Mouse (Mus musculus) right cerebral cortex, postnatal 36 days (tissue): ENCODE measurements around the gene Olfr855.
A peak's percentile ranks its signal among the peaks of the same experiment; 100 is the strongest.

Experiments used
- DNase-seq, 2 experiments: peaks; one replicate each; pipeline ENCODE4 v3.0.0; 2022; ENCODE audit warnings: low spot score in 2 of 2, mixed read lengths in 1 of 2

The Olfr855 gene

GRCm38 (mm10) chr9:19582317-19582716, at the start of gene Olfr855:
Gene Olfr855, plus strand, starts transcription at chr9:19582617.
- DNase-seq: no peak

GRCm38 (mm10) chr9:19540976-19541375, 41.4 kb upstream of the Olfr855 start, which contains the start of gene Olfr853:
Gene Olfr853, minus strand, starts transcription at chr9:19541076.
- DNase-seq: no peak

GRCm38 (mm10) chr9:19567282-19567681, 15.1 kb upstream of the Olfr855 start, which contains the start of gene Olfr854:
Gene Olfr854, minus strand, starts transcription at chr9:19567382.
- no peak for DNase-seq

- DNase-seq: no peak
Observed at GRCm38 (mm10) chr9:19621297-19621696, 38.9 kb downstream of the Olfr855 start.

- DNase-seq: peak; percentile 89 to 98
Observed at GRCm38 (mm10) chr9:19621843-19622822, 39.7 kb downstream of the Olfr855 start, which contains the start of gene Zfp317. Gene Zfp317, plus strand, starts transcription at chr9:19622102.

GRCm38 (mm10) chr9:19629574-19629973, 47.2 kb downstream of the Olfr855 start:
- DNase-seq: no peak
